Mouse (Mus musculus): ENCODE data around the gene Rd3. TPM values are rescaled to one million over a fixed set of nuclear protein-coding genes. Genes with fewer than 3 reads are reported as not detected.

Gene Rd3
- total RNA-seq, 2 experiments from 2014 or later: 0.35 to 0.36 TPM

Small RNAs within 50 kb of the gene (microRNA-seq; reads per million reads assigned to microRNA genes)
- 0 reads per million in 2 experiments for gene Mir3473c

Other genes with a start within 250 kb of the Rd3 start
- 1 to 10 TPM; 1.6 to 1.8 TPM for gene Nek2, start 155.9 kb upstream of the Rd3 start, total RNA-seq (2021)
- 10 to 100 TPM; 33.4 to 36.2 TPM for gene Slc30a1, start 70.6 kb upstream of the Rd3 start, total RNA-seq (2021)
- 1 to 10 TPM; 6.4 to 6.8 TPM for gene Traf5, start 115.2 kb downstream of the Rd3 start, total RNA-seq (2021)
- gene Rcor3, start 160.7 kb downstream of the Rd3 start, total RNA-seq (2021): 10 to 100 TPM; 31.3 to 32.1 TPM
- gene Kcnh1, start 213.4 kb downstream of the Rd3 start, total RNA-seq (2021): 10 to 100 TPM; 55.6 to 67.5 TPM